ENCODE assay signal across 8 mouse cellular contexts in genomic region chr14:59440558-59441471, GRCm38 (mm10). TPM values are rescaled to one million over a fixed set of nuclear protein-coding genes. Genes with fewer than 3 reads are reported as not detected.
DNase-seq lines count a peak whose midpoint lies in the region; ATAC-seq and TF ChIP-seq lines count a peak whose summit lies in the region.

Gene Setdb2, minus strand, starts transcription at chr14:59440884.
Gene Cab39l, plus strand, starts transcription at chr14:59440972.

- under 1% methylated on average over 66 of the region's 66 CpGs for WGBS in heart, embryonic 11.5 days (ENCODE audit: insufficient replicate concordance)
- WGBS in kidney, embryonic 16.5 days: under 1% methylated on average over 66 of the region's 66 CpGs
- whole genome bisulfite sequencing in liver, adult 2 months: under 1% methylated on average over 66 of the region's 66 CpGs

- H3K79me2 ChIP-seq in liver, adult 2 months (ENCODE audit: control insufficient read depth, insufficient read depth, low read length): peaks cover 10% of the 10 kb centered on the region; the same call in 1 of the 2 replicates
- H3K79me2 ChIP-seq in myocyte (ENCODE audit: control insufficient read depth, insufficient read depth): peaks cover 5% of the 10 kb centered on the region

- no peaks in the 10 kb centered on the region for H3K27me3 ChIP-seq in heart, embryonic 11.5 days (ENCODE audit: control insufficient read depth, insufficient read depth, low read length)
- H3K27me3 ChIP-seq in kidney, embryonic 16.5 days (ENCODE audit: insufficient read depth, low read length): no peaks in the 10 kb centered on the region
- no peaks in the 10 kb centered on the region for H3K27me3 ChIP-seq in liver, adult 2 months (ENCODE audit: control insufficient read depth, insufficient read depth, low read length)
- H3K27me3 ChIP-seq in myocyte (ENCODE audit: control insufficient read depth, insufficient read depth, insufficient read length): no peaks in the 10 kb centered on the region
- H3K27me3 ChIP-seq in splenic B cell, adult 2 months (ENCODE audit: control insufficient read depth, insufficient read depth, low read length, poor library complexity, severe bottlenecking): no peaks in the 10 kb centered on the region

- peak within 1 kb of the TSS; percentile 88 for H3K27ac ChIP-seq in heart, embryonic 11.5 days (ENCODE audit: low read depth, low read length)
- H3K27ac ChIP-seq in kidney, embryonic 16.5 days (ENCODE audit: low read length): peak within 1 kb of the TSS; percentile 95
- H3K27ac ChIP-seq in liver, adult 2 months (replicated peaks; ENCODE audit: insufficient read depth, low read depth, low read length): peak within 1 kb of the TSS; percentile 99

- no peaks in the 10 kb centered on the region for H3K36me3 ChIP-seq in heart, embryonic 11.5 days (ENCODE audit: control insufficient read depth, insufficient read depth, low read length)
- no peaks in the 10 kb centered on the region for H3K36me3 ChIP-seq in kidney, embryonic 16.5 days (ENCODE audit: insufficient read depth, low read length)
- H3K36me3 ChIP-seq in liver, adult 2 months (ENCODE audit: control insufficient read depth, insufficient read depth, low read length): peaks cover 7% of the 10 kb centered on the region
- H3K36me3 ChIP-seq in myocyte (ENCODE audit: control insufficient read depth, insufficient read depth): no peaks in the 10 kb centered on the region
- H3K36me3 ChIP-seq in splenic B cell, adult 2 months (ENCODE audit: control insufficient read depth, insufficient read depth, low read length, poor library complexity, severe bottlenecking): no peaks in the 10 kb centered on the region

- TF ChIP-seq POLR2A in liver, adult 2 months (IDR thresholded peaks at IDR 0.05; ENCODE audit: extremely low read depth, insufficient read depth, low read length): peak; percentile 86
- peak; percentile 91 for TF ChIP-seq POLR2A in myocyte (IDR thresholded peaks at IDR 0.05; ENCODE audit: insufficient read length, low read depth)

- no peaks in the 10 kb centered on the region for H3K4me1 ChIP-seq in heart, embryonic 11.5 days (ENCODE audit: control insufficient read depth, insufficient read depth, low read length)
- H3K4me1 ChIP-seq in kidney, embryonic 16.5 days (ENCODE audit: insufficient read depth, low read length): peaks cover 12% of the 10 kb centered on the region; the same call in 1 of the 2 replicates
- H3K4me1 ChIP-seq in liver, adult 2 months (ENCODE audit: control insufficient read depth, insufficient read depth, low read length): peaks cover 18% of the 10 kb centered on the region

- peak; percentile 98 for ATAC-seq in erythroblast, adult 5-6 weeks (replicated peaks; ENCODE audit: low FRiP score, poor library complexity, severe bottlenecking)
- peak; percentile 98 for ATAC-seq in heart, embryonic 11.5 days (replicated peaks; ENCODE audit: insufficient number of reproducible peaks, low FRiP score, low TSS enrichment)
- ATAC-seq in kidney, embryonic 16.5 days (ENCODE audit: low FRiP score, low TSS enrichment): peak; percentile 99

- TF ChIP-seq CTCF in liver, adult 2 months (IDR thresholded peaks at IDR 0.05; ENCODE audit: low read depth, low read length): peak; percentile 43

- peak within 1 kb of the TSS; percentile 65 for H3K4me2 ChIP-seq in heart, embryonic 11.5 days
- H3K4me2 ChIP-seq in kidney, embryonic 16.5 days (replicated peaks; ENCODE audit: low read depth, low read length): peak within 1 kb of the TSS; percentile 85
- peak within 1 kb of the TSS; percentile 88 for H3K4me2 ChIP-seq in myocyte (ENCODE audit: low read depth)

- no peaks in the 10 kb centered on the region for H3K9me3 ChIP-seq in heart, embryonic 11.5 days (replicated peaks; ENCODE audit: control insufficient read depth, low read length)
- no peaks in the 10 kb centered on the region for H3K9me3 ChIP-seq in kidney, embryonic 16.5 days (ENCODE audit: low read length)

- peak within 1 kb of the TSS; percentile 91 for H3K9ac ChIP-seq in heart, embryonic 11.5 days (ENCODE audit: low read depth, low read length)
- peak within 1 kb of the TSS; percentile 95 for H3K9ac ChIP-seq in kidney, embryonic 16.5 days (replicated peaks; ENCODE audit: low read length)
- H3K9ac ChIP-seq in liver, adult 2 months (ENCODE audit: low read depth, low read length): peak within 1 kb of the TSS; percentile 99

- H3K4me3 ChIP-seq in heart, embryonic 11.5 days (ENCODE audit: low read depth, low read length): peak within 1 kb of the TSS; percentile 83
- peak within 1 kb of the TSS; percentile 94 for H3K4me3 ChIP-seq in kidney, embryonic 16.5 days (ENCODE audit: low read length)
- peak within 1 kb of the TSS; percentile 99 for H3K4me3 ChIP-seq in liver, adult 2 months (ENCODE audit: insufficient read depth, low read depth, low read length)
- peak within 1 kb of the TSS; percentile 88 for H3K4me3 ChIP-seq in myocyte

- peak; percentile 93 to 94 for DNase-seq in B cell, adult 2 months
- DNase-seq in brain, adult 2 months (ENCODE audit: low read depth, low spot score): peak; percentile 97
- DNase-seq in liver, adult 2 months (ENCODE audit: extremely low read depth, low read depth, low spot score): peak; percentile 87
- peak; percentile 95 for DNase-seq in splenic B cell, adult 2 months (ENCODE audit: low read depth, low spot score)

- H3ac ChIP-seq in myocyte (ENCODE audit: control insufficient read depth, insufficient read length): peak within 1 kb of the TSS; percentile 41

TF ChIP-seq in myocyte, 11 proteins besides CTCF, POLR2A, EP300 and RAD21:
- TF ChIP-seq REST (IDR thresholded peaks at IDR 0.05; ENCODE audit: insufficient read depth, insufficient read length) (no peak), POLR2AphosphoS2 (IDR thresholded peaks at IDR 0.05; ENCODE audit: insufficient read length, low read depth) (peak; percentile 81)

RNA-seq across cellular contexts. Expression of gene Setdb2, which starts in this region (rescaled TPM):
- 10.9 and 16.9 TPM in 2 replicates for total RNA-seq in erythroblast, adult 5-6 weeks (2015; ENCODE audit: low replicate concordance)
- total RNA-seq in erythroblast, adult 5-6 weeks (2017; ENCODE audit: low replicate concordance): 12.7 and 13.6 TPM in 2 replicates
- 8.9 and 9.9 TPM in 2 replicates for polyA plus RNA-seq in heart, embryonic 11.5 days (2014; fragmentation: Nextera tagmentation; extraction: Ambion mirVana)
- 10.2 and 10.7 TPM in 2 replicates for polyA plus RNA-seq in kidney, embryonic 16.5 days (2015; fragmentation: Nextera tagmentation; extraction: Ambion mirVana)
- total RNA-seq in liver, adult 2 months (2014; rRNA removed): 27.4 and 29.7 TPM in 2 replicates
- polyA plus RNA-seq in liver, adult 2 months (2012; rRNA removed): 10.2 and 10.3 TPM in 2 replicates
- polyA plus RNA-seq in myocyte (2012; fragmentation: generic; extraction: Trizol): 2.2 TPM

RNA-seq across cellular contexts. Expression of gene Cab39l, which starts in this region (rescaled TPM):
- total RNA-seq in erythroblast, adult 5-6 weeks (2015; ENCODE audit: low replicate concordance): 9.6 and 12.1 TPM in 2 replicates
- 10.8 and 12.4 TPM in 2 replicates for total RNA-seq in erythroblast, adult 5-6 weeks (2017; ENCODE audit: low replicate concordance)
- 30.5 and 31.1 TPM in 2 replicates for polyA plus RNA-seq in heart, embryonic 11.5 days (2014; fragmentation: Nextera tagmentation; extraction: Ambion mirVana)
- 43.6 and 43.7 TPM in 2 replicates for polyA plus RNA-seq in kidney, embryonic 16.5 days (2015; fragmentation: Nextera tagmentation; extraction: Ambion mirVana)
- 40.5 and 47.6 TPM in 2 replicates for total RNA-seq in liver, adult 2 months (2014; rRNA removed)
- 13.6 and 16.3 TPM in 2 replicates for polyA plus RNA-seq in liver, adult 2 months (2012; rRNA removed)
- polyA plus RNA-seq in myocyte (2012; fragmentation: generic; extraction: Trizol): 8.3 TPM

Comparison
In these comparisons a context has a peak if more than half of its experiments do, and no peak if none do; other contexts are left out.
1. Peak in every context shown above with its lines: DNase-seq, ATAC-seq, H3K4me3 ChIP-seq and H3K27ac ChIP-seq.